Mouse (Mus musculus): ENCODE data around the gene Gm5136. TPM values are rescaled to one million over a fixed set of nuclear protein-coding genes. Genes with fewer than 3 reads are reported as not detected.

The Gm5136 gene
- total and polyA plus RNA-seq, 2 experiments from 2014 or later: not detected

- Histone ChIP-seq H3K9ac (replicated peaks; ENCODE audit: low read depth, low read length) (no peak overlapping the region), H3K36me3 (replicated peaks; ENCODE audit: control insufficient read depth, insufficient read depth, low read length) (no peaks in the 10 kb centered on the region), H3K4me2 (ENCODE audit: low read depth, low read length) (no peak overlapping the region), H3K27me3 (ENCODE audit: control insufficient read depth, insufficient read depth, low read length) (no peaks in the 10 kb centered on the region), H3K9me3 (replicated peaks; ENCODE audit: control insufficient read depth, low read length) (no peaks in the 10 kb centered on the region), H3K27ac (ENCODE audit: low read depth) (no peak overlapping the region), H3K4me1 (ENCODE audit: control insufficient read depth, insufficient read depth) (no peaks in the 10 kb centered on the region), H3K4me3 (ENCODE audit: low read depth, low read length) (no peak overlapping the region)
- DNase-seq (ENCODE audit: low spot score) (no peak), ATAC-seq (ENCODE audit: insufficient read depth, low read depth) (no peak)
- 44% methylated on average over 4 of the region's 4 CpGs for WGBS
- TF ChIP-seq CTCF (IDR thresholded peaks at IDR 0.05; ENCODE audit: low read depth) (no peak), EP300 (IDR thresholded peaks at IDR 0.05; ENCODE audit: low read depth) (no peak)
These were observed 43.1 kb downstream of the Gm5136 start for GRCm38 (mm10) chr10:108656898-108657297.

GRCm38 (mm10) chr10:108655074-108655473, 44.9 kb downstream of the Gm5136 start:
- TF ChIP-seq EP300 (IDR thresholded peaks at IDR 0.05; ENCODE audit: low read depth) (no peak), CTCF (IDR thresholded peaks at IDR 0.05; ENCODE audit: low read depth) (no peak)
- no peaks in the 10 kb centered on the region for H3K27me3 ChIP-seq (ENCODE audit: control insufficient read depth, insufficient read depth, low read length)
- no peak overlapping the region for H3K9ac ChIP-seq (replicated peaks; ENCODE audit: low read depth, low read length)
- 93% methylated on average over 11 of the region's 11 CpGs for WGBS
- no peaks in the 10 kb centered on the region for H3K9me3 ChIP-seq (replicated peaks; ENCODE audit: control insufficient read depth, low read length)
- DNase-seq (ENCODE audit: low spot score) (no peak), ATAC-seq (ENCODE audit: insufficient read depth, low read depth) (no peak)
- H3K4me1 ChIP-seq (ENCODE audit: control insufficient read depth, insufficient read depth): 0 out of 2 replicates have a peak, but pooled peaks cover 4% of the 10 kb centered on the region
- no peak overlapping the region for H3K4me2 ChIP-seq (ENCODE audit: low read depth, low read length)
- no peaks in the 10 kb centered on the region for H3K36me3 ChIP-seq (replicated peaks; ENCODE audit: control insufficient read depth, insufficient read depth, low read length)
- H3K27ac ChIP-seq (ENCODE audit: low read depth): no peak overlapping the region
- H3K4me3 ChIP-seq (ENCODE audit: low read depth, low read length): no peak overlapping the region

- ATAC-seq (ENCODE audit: insufficient read depth, low read depth): no peak
These were observed 47.1 kb downstream of the Gm5136 start for GRCm38 (mm10) chr10:108652831-108653230.

DNA sequence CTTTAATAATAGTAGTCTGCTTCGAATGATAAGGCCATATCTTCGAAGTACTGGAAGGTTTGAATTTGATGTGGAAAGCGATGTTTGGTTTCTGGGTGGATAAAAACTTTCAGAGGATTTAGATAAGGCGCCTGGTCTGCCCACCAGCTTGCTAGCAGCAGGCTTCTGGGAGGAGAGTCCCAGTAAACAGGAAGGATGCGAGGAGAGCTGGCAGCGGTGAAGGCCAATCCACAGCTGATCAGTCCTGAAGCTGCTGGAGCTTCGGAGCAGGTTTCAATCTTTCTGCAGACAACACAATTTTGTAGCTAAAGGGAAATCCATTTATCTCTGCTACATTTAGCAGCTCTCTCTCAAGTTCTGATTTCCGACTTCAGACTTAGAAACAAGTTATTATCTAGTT, 47.9 kb downstream of the Gm5136 start:
- Histone ChIP-seq H3K36me3 (replicated peaks; ENCODE audit: control insufficient read depth, insufficient read depth, low read length) (no peaks in the 10 kb centered on the region), H3K4me1 (ENCODE audit: control insufficient read depth, insufficient read depth) (0 out of 2 replicates have a peak, but pooled peaks cover 4% of the 10 kb centered on the region), H3K27ac (ENCODE audit: low read depth) (no peak overlapping the region), H3K9ac (replicated peaks; ENCODE audit: low read depth, low read length) (no peak overlapping the region), H3K4me3 (ENCODE audit: low read depth, low read length) (no peak overlapping the region), H3K9me3 (replicated peaks; ENCODE audit: control insufficient read depth, low read length) (no peaks in the 10 kb centered on the region), H3K4me2 (ENCODE audit: low read depth, low read length) (no peak overlapping the region), H3K27me3 (ENCODE audit: control insufficient read depth, insufficient read depth, low read length) (no peaks in the 10 kb centered on the region)
- DNase-seq (ENCODE audit: low spot score): no peak
- no peak for ATAC-seq (ENCODE audit: insufficient read depth, low read depth)
- TF ChIP-seq EP300 (IDR thresholded peaks at IDR 0.05; ENCODE audit: low read depth) (no peak), CTCF (IDR thresholded peaks at IDR 0.05; ENCODE audit: low read depth) (no peak)
- WGBS: 43% methylated on average over 8 of the region's 8 CpGs

More at GRCm38 (mm10) chr10:108652831-108653230, 47.1 kb downstream of the Gm5136 start:
- no peak for DNase-seq (ENCODE audit: low spot score)
- Histone ChIP-seq H3K27ac (ENCODE audit: low read depth) (no peak overlapping the region), H3K9me3 (replicated peaks; ENCODE audit: control insufficient read depth, low read length) (no peaks in the 10 kb centered on the region), H3K36me3 (replicated peaks; ENCODE audit: control insufficient read depth, insufficient read depth, low read length) (no peaks in the 10 kb centered on the region), H3K9ac (replicated peaks; ENCODE audit: low read depth, low read length) (no peak overlapping the region), H3K4me1 (ENCODE audit: control insufficient read depth, insufficient read depth) (0 out of 2 replicates have a peak, but pooled peaks cover 4% of the 10 kb centered on the region), H3K27me3 (ENCODE audit: control insufficient read depth, insufficient read depth, low read length) (no peaks in the 10 kb centered on the region), H3K4me2 (ENCODE audit: low read depth, low read length) (no peak overlapping the region), H3K4me3 (ENCODE audit: low read depth, low read length) (no peak overlapping the region)
- TF ChIP-seq CTCF (IDR thresholded peaks at IDR 0.05; ENCODE audit: low read depth): no peak
- TF ChIP-seq EP300 (IDR thresholded peaks at IDR 0.05; ENCODE audit: low read depth): no peak
- WGBS: 23% methylated on average over 8 of the region's 8 CpGs

DNA sequence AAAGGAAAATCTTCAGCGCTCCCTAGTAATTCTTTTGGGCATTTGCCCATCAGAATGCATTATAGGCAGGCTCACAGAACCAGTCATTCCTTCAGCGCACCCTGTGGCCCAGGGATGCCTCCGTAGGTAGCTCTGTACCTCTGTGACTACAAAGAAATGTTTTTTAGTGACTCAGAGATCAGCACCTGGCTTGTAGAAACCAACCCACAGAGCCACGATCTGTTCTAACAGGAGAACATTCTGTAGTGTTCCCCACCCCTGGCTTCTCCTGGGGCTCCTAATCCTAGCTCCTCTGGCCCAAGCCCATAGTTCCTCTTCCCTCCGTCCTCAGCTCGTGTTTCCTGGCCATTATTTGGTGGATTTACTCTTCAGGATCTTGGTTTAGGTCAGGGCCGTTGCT, 50.8 kb downstream of the Gm5136 start:
- TF ChIP-seq EP300 (IDR thresholded peaks at IDR 0.05; ENCODE audit: low read depth) (no peak), CTCF (IDR thresholded peaks at IDR 0.05; ENCODE audit: low read depth) (no peak)
- Histone ChIP-seq H3K36me3 (replicated peaks; ENCODE audit: control insufficient read depth, insufficient read depth, low read length) (no peaks in the 10 kb centered on the region), H3K27ac (ENCODE audit: low read depth) (no peak overlapping the region), H3K9ac (replicated peaks; ENCODE audit: low read depth, low read length) (no peak overlapping the region), H3K27me3 (ENCODE audit: control insufficient read depth, insufficient read depth, low read length) (no peaks in the 10 kb centered on the region), H3K9me3 (replicated peaks; ENCODE audit: control insufficient read depth, low read length) (no peaks in the 10 kb centered on the region), H3K4me2 (ENCODE audit: low read depth, low read length) (no peak overlapping the region), H3K4me3 (ENCODE audit: low read depth, low read length) (no peak overlapping the region), H3K4me1 (ENCODE audit: control insufficient read depth, insufficient read depth) (0 out of 2 replicates have a peak, but pooled peaks cover 4% of the 10 kb centered on the region)
- DNase-seq (ENCODE audit: low spot score) (no peak), ATAC-seq (ENCODE audit: insufficient read depth, low read depth) (no peak)
- 76% methylated on average over 7 of the region's 7 CpGs for WGBS

Measured in heart, postnatal 0 days (tissue).